Mouse (Mus musculus) gonadal fat pad, adult 2 months (tissue): ENCODE data around the gene Ccn5. TPM values are rescaled to one million over a fixed set of nuclear protein-coding genes. Genes with fewer than 3 reads are reported as not detected.

Experiments
- DNase-seq: peaks from one replicate; pipeline ENCODE4 v3.0.0-alpha.2; 2012; ENCODE audit warnings: low read depth
- polyA plus RNA-seq: library from polyadenylated mRNA; depleted of rRNA; stranded (reverse); fragments of >200 nt; gene quantifications from 2 replicates; pipeline ENCODE4 v1.2.3, GENCODE M21; 2012; rRNA removed

Gene Ccn5
- 11.9 and 19.9 TPM in 2 replicates for polyA plus RNA-seq

GRCm38 (mm10) chr2:163820607-163821006, at the start of gene Ccn5:
TSS of gene Ccn5 (plus strand) at chr2:163820861.
- no peak for DNase-seq

DNA sequence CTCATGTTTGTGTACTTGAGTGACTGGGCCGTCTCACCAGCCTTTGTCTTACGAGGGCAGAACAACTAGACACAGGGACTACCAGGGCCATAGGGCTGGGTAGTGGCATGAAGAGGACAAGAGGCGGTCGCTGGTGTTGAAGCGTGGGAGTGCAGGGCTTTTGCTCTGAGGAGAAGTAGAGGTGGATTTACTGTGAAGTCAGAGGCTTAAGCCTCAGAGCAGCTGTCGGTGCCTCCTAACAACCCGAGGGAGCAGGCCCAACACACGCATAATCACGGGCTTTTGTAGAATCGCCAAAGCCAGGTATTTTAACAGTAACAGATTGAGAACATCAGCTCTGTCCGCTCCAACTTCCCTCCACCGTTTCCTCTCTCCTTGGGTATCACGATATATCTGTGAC, 44.0 kb upstream of the Ccn5 start:
- no peak for DNase-seq

- DNase-seq, result no peak
Observed at GRCm38 (mm10) chr2:163777061-163777460, 43.6 kb upstream of the Ccn5 start.

DNA sequence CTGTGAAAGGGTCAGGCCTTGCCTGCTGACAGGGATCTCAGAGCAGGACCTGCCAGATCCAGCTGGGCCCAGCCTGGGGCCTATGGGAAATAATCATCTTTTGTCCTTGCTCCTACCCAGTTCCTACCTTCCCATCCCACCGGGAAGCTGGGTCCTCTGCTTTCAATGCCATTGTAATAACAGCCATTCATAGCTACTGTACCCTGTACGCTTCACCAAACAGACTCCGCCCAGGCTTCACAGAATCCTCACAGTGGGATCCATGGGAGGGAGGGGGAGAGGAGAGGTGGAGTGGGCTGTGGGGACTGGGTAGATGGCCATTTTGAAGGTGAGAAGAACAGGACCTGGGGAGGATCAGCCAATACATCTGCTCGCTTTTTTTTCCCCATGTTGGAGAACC, 41.8 kb upstream of the Ccn5 start:
- DNase-seq, result no peak

GRCm38 (mm10) chr2:163783368-163783767, 37.3 kb upstream of the Ccn5 start:
- DNase-seq, result no peak

- no peak for DNase-seq
Observed at GRCm38 (mm10) chr2:163783901-163784300, 36.8 kb upstream of the Ccn5 start.

- no peak for DNase-seq
Observed at GRCm38 (mm10) chr2:163787086-163787485, 33.6 kb upstream of the Ccn5 start.

DNA sequence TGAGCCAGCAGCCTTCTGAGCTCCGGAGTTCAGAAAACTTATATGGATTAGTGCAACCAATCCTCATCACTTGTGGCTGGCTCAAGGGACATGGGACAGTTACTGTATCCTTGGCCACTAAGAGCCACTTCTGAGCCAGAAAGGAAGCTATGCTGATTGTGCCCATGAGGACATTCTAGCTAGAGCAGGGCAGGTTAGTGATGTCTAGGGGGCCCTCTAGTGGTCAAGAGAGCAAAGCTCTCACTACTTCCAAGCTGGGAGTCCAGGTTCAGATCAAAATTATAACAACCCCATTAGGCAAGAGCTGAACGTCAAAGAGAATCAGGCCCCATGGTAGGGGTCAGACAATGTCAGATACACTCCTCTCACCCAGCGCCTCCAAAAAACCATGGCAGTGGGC, 33.0 kb upstream of the Ccn5 start:
- no peak for DNase-seq

DNA sequence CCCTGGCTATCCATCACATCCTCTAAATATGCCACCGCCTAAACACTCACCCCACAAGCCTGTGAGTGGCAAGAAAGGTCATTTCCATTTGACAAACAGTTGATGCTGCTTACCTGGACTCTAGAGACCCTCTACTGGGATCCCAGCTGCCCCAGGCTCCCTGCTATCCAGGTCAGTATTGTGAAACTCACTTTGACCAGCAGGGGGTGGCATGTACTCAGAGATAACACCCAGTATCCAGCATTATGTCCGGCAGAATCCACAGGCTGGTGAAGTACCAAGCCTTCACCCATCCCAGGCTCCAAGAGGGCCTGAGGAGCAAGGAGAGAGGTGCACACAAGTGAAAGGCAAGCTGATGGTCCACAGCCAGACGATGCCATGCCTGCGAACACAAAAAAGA, 32.2 kb upstream of the Ccn5 start:
- no peak for DNase-seq

DNA sequence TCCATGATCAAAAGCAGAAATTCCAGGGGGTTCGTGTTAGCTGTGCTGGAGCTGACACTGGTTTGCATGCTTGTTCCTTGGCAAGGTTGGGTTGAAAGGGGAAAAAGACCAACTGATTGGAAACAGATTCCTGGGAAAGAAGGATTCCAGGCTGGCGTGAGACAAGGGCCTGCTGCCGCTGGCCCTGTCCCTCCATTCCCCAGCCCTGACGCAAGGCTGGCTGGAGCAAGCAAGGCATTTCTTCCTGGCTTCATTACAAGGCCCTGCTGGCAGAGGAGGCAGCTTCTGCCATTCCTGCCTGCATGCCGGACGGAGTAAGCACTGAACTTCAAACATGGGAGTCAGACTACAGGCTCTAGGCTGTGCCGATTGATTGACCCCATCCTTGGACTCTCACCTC, 22.2 kb upstream of the Ccn5 start:
- no peak for DNase-seq

DNA sequence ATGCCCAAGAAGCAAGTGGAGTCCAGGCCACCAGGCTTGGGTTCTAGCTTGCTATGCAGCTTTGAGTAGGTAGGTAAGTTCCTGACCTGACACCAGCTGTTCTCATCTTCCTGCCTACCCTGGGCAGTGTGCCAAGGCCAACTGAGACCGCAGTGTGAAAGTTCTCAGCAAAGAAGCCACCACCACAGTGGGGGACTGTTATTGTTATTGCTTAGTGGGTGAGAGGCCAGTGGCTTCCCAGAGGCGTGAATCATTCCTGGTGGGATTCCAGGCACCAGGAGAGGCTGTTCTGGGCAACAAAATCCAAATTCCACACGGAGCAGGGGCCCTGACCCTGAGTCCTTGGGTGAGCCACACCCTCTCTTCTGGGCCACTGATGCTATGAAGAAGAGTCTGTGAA, 19.8 kb upstream of the Ccn5 start:
- DNase-seq, result no peak

GRCm38 (mm10) chr2:163801406-163801805, 19.3 kb upstream of the Ccn5 start:
- DNase-seq, result no peak

GRCm38 (mm10) chr2:163803838-163804237, 16.8 kb upstream of the Ccn5 start:
- DNase-seq, result no peak

DNA sequence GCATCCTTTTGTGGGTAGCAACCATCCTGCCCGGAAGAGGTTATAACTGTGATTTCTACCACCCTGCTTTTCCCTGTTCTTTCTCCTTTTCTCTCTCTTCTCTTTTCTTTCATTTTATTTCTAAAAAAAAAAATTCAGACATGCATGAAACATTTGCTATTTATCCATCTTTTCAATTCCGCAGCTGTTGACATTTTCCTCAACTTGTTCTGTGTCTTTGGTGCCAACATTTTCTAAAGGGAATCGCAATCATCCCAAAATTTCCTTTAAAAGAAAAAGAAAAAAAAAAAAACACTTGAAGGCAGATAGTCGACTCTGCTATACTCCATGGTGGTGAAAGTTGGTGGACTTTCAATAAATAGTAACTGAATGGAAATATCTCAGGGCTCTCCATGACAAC, 11.5 kb upstream of the Ccn5 start:
- no peak for DNase-seq

DNA sequence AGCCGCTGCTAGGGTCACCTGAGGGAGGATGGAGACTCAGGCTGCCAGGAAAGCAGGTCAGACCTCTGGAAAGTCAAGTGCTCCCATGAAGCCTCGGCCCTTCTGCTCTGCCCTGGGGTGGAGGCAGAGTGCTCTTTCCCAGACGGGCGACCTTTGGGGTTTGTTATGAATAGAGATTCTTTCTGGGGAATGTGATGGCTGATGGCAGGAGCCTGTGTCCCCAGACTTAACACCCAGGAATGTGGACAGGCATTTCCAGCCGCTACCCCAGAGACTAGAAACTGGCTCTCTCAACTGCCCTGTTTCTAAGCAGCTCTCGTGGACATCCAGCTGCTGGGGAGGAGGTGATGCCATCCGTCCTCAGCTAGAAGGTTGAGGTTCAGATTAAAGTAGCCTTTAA, 11.0 kb upstream of the Ccn5 start:
- DNase-seq, result no peak

GRCm38 (mm10) chr2:163813077-163813476, 7.6 kb upstream of the Ccn5 start:
- no peak for DNase-seq

- DNase-seq, result no peak
Observed at GRCm38 (mm10) chr2:163814739-163815465, 5.8 kb upstream of the Ccn5 start.

DNA sequence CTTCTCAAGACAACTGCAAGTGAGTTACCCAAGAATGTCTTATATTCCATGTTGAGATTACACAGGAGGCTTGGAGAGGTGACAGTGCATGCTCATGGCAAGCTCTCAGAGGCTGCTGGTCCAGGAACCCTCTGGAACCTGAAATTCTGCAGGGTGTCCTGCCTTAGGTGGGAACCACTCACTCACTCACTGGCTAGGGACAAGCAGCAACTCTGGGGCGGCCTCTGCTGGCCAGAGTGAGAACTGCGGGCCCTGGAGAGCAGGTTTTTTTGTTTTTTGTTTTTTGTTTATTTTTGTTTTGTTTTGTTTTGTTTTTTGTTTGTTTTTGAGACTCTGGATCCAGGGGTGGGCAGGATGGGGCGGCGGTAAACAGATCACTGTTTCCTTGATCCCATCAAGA, 2.6 kb downstream of the Ccn5 start:
- DNase-seq, result no peak

DNA sequence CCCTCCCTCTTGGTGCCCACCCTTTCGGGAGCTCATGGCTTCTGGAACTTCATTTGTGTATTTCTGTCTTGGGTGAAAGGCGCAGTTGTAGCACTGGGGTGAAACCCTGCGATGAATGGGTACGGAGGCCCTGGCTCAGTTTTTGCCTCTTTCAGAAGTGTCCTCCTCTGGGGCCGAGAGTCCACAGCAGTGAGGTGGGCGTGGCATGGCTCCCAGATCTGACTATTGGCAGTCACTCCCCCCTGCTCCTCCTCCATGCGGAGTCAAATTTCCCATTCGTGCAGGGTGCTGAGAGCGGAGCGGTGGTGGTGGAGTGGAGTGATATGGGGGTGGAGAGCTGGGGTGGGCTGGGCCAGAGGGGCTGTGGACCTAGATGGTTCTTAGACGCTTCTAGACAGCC, 3.1 kb downstream of the Ccn5 start:
- DNase-seq, result no peak

DNA sequence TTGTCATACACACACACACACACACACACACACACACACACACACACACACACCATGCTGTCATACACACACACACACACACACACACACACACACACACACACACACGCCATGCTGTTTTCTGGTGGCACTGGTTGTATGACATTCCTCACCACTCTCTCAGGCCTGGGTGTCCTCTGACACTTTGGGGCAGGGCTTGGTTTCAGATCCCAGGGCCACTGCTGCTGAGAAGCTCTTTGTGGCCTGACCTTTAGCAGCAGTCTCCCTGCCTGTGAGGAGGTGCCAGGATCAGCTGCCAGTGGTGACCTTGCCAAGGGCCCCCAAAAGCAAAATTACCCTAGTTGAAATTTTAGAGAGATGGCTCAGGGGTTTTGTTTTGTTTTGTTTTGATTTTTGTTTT, 5.2 kb downstream of the Ccn5 start:
- no peak for DNase-seq

DNA sequence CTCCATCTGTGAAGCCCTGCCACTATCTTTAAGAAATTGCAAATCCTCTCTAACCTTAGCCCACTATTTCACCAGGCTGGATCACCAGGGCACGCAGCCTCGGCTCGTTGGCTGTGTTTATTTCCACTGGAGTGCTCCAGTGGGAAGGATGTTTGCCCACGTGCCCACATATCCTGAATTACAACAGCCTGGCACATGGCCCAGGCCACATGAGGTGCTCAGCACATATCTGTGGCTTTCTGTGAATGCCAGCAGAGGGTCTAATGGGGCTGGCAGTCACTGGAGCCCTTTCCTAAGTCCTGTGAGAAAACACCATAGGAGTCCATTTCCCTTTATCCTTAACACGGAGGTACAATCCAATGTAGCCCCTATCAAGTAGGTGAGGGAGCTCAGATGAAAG, 5.8 kb downstream of the Ccn5 start:
- DNase-seq, result no peak

DNA sequence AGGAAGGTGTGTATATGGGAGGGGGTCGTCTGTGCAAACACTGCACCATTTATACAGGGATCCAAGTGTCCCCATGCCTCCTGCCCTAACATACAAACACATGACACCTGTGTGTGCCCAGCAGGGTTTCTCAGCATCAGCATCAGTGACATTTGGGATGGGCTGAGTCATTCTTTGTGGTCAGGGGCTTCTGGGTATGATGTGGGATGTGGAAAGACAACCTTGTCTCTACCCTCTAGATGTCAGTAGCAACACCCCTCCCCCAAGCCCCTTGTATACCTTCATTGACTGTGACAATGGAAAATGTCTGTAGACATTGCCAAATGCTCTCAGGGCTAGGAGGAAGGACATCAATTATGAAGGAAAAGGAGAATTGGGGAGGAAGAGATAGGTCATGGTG, 10.5 kb downstream of the Ccn5 start:
- DNase-seq, result no peak

GRCm38 (mm10) chr2:163838043-163838442, 17.4 kb downstream of the Ccn5 start:
- DNase-seq, result no peak

DNA sequence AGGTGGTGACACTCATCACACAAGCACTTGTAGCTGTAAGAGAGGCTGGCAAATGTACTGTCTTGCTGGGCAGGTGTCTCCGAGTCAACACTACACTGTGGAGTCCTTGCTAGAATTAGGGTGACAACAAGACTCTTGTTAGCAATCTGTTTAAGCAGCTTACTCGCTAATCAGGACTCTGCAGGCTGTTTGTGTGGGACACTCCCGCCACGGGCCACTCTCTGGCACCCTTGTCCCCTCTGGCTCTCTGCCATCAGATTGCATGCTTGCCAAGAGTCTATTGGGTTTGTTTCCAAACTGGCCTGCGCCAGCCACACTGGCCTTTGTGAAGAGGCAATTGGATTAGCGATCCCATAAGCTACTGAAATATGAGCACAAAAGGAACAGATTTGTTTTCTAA, 18.9 kb downstream of the Ccn5 start:
- DNase-seq, result no peak
